Mouse (Mus musculus) retina, adult 2 months (tissue): ENCODE data around the gene Olfr1316.

Experiments
- DNase-seq: peaks from one replicate; pipeline ENCODE4 v3.0.0-alpha.2; 2012; ENCODE audit warnings: low read depth, low spot score

Gene Olfr1316

DNA sequence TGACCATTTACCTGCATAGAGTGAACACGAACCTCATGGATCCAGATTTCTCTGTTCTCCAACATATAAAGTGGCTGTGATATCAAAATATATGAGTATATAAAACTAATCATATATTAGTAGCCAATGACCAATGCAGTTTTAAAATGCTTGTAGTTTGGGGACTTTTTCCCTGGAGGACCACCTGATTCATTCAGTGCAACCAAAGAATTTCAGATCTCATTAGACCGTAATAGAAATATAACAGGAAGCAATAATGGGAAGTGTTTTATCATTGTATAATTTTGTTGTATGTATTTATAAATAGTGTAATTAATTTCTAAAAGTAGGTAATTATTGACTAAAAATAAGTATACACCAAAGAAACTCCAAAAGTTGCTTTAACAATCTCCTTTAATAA lies at the start of gene Olfr1316:
TSS of gene Olfr1316 (minus strand) at position 101 of the 400 bp plus-strand sequence.
- DNase-seq: no peak

DNA sequence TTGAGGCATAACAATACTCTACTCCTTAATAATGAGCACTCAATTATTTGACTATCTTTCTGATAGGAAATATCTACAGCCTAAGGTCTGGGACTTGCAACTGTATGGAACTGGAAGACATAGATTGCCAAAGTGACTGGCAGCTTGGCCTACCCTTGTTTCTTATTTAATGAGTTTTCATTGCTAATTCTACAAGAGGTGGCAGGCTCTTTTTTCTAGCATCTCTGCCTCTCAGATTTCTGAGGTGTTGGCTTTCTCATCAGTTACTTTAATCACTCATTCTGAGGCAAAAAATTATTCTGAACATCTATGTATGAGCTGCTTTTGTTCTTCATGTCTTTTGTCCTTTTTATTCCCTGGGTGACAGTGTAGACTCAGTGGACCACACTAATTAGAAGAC lies 19.1 kb upstream of the Olfr1316 start, which contains the start of gene Olfr1318:
TSS of gene Olfr1318 (plus strand) at position 301 of the 400 bp plus-strand sequence.
- DNase-seq: no peak

DNA sequence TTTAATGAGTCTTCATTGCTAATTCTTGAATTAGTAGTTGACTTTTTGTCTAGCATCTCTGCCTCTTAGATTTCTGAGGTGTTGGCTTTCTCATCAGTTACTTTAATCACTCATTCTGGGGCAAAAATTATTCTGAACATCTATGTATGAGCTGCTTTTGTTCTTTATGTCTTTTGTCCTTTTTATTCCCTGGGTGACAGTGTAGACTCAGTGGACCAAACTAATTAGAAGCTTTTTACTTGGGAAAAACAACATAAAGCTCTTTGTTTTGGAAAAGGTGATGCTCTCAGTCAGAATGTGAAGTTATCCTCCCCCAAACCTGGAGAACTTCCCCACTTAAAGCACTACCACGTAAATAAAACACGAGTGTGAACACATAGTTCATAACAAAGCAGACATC lies 5.3 kb upstream of the Olfr1316 start, which contains the start of gene Olfr1317:
TSS of gene Olfr1317 (plus strand) at position 301 of the 400 bp plus-strand sequence.
- DNase-seq: no peak

DNA sequence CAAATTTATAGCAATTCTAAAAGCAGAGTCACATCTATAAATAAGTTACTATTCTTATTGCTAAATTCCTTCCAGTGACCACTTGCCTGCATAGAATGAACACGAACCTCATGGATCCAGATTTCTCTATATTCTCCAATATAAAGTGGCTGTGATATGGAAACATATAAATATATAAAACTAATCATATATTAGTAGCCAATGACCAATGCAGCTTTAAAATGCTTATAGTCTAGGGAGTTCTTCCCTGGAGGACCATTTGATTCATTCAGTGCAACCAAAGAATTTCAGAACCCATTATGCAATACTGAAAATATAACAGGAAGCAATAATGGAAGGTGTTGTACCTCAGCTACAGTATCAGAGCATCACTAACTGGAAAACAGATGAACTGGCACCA lies 19.4 kb downstream of the Olfr1316 start, which contains the start of gene Olfr1315-ps1:
TSS of gene Olfr1315-ps1 (minus strand) at position 101 of the 400 bp plus-strand sequence.
- DNase-seq: no peak

DNA sequence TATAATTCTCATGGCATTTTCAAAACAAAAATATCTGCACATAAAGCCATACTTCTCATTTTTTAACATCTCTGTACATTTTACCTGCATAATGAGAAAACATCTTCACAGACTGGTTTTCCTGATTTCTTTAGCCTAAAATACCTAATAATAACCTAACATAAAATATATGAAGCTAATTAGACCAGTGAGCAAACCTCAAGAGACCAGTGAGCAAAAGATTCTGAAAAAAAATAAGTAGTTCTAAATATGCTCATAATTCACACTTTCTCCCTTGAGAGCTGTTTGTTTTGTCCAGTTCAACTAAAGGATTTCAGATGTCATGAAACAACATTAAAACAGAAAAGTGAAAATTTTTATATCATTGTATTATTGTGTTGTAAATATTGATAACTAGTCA lies 38.1 kb downstream of the Olfr1316 start, which contains the start of gene Olfr1314:
TSS of gene Olfr1314 (minus strand) at position 101 of the 400 bp plus-strand sequence.
- no peak for DNase-seq

DNA sequence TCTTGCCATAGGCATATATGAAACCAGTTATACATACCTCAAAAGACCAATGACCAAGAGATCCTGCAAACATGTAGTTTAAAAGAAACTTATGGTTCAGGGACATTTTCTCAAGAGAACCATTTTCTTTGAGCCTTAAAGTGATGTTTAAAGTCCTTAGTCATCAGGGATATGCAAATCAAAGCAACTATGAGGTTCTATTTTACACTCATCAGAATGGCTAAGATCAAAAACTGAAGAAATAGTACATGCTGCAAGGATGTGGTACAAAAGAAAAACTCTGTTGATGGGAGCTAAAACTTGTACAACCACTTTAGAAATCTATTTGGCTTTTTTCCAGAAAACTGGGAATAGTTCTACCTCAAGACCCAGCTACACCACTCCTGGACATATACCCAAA lies 57.0 kb downstream of the Olfr1316 start, which contains the start of gene Olfr1313:
TSS of gene Olfr1313 (minus strand) at position 101 of the 400 bp plus-strand sequence.
- DNase-seq: no peak
